Mouse (Mus musculus): ENCODE measurements around the gene Chrm3. TPM values are rescaled to one million over a fixed set of nuclear protein-coding genes. Genes with fewer than 3 reads are reported as not detected.
"Not testable (repeated sequence)": the region's sequence is repeated elsewhere in the genome, so short reads cannot be mapped to it uniquely, and the experiment has no call there.

The Chrm3 gene
- total RNA-seq, 2 experiments from 2014 or later: 1.9 to 5.5 TPM

GRCm38 (mm10) chr13:9898664-9899369 lies 461.8 kb downstream of the Chrm3 start:
- no peak for ATAC-seq (ENCODE audit: poor library complexity, severe bottlenecking)

GRCm38 (mm10) chr13:9897231-9897630 lies 463.4 kb downstream of the Chrm3 start:
- no peak for ATAC-seq (ENCODE audit: poor library complexity, severe bottlenecking)

GRCm38 (mm10) chr13:9895045-9895625 lies 465.5 kb downstream of the Chrm3 start:
- ATAC-seq (ENCODE audit: poor library complexity, severe bottlenecking): peak; percentile 97

- no peak for ATAC-seq (ENCODE audit: poor library complexity, severe bottlenecking)
Measured at GRCm38 (mm10) chr13:9891088-9891487, 469.6 kb downstream of the Chrm3 start.

GRCm38 (mm10) chr13:9890460-9890859 lies 470.2 kb downstream of the Chrm3 start:
- no peak for ATAC-seq (ENCODE audit: poor library complexity, severe bottlenecking)

GRCm38 (mm10) chr13:9889954-9890353 lies 470.7 kb downstream of the Chrm3 start:
- no peak for ATAC-seq (ENCODE audit: poor library complexity, severe bottlenecking)

- ATAC-seq (ENCODE audit: poor library complexity, severe bottlenecking): no peak
Measured at GRCm38 (mm10) chr13:9888284-9888683, 472.4 kb downstream of the Chrm3 start.

GRCm38 (mm10) chr13:9887261-9887660 lies 473.4 kb downstream of the Chrm3 start:
- ATAC-seq (ENCODE audit: poor library complexity, severe bottlenecking): no peak

GRCm38 (mm10) chr13:9886465-9887135 lies 474.0 kb downstream of the Chrm3 start:
- ATAC-seq (ENCODE audit: poor library complexity, severe bottlenecking): no peak

- ATAC-seq (ENCODE audit: poor library complexity, severe bottlenecking): peak; percentile 65
Measured at GRCm38 (mm10) chr13:9882362-9883282, 478.0 kb downstream of the Chrm3 start.

GRCm38 (mm10) chr13:9881930-9882329 lies 478.7 kb downstream of the Chrm3 start:
- ATAC-seq (ENCODE audit: poor library complexity, severe bottlenecking): no peak

GRCm38 (mm10) chr13:9880401-9880800 lies 480.2 kb downstream of the Chrm3 start:
- ATAC-seq (ENCODE audit: poor library complexity, severe bottlenecking): no peak

GRCm38 (mm10) chr13:9878596-9879010 lies 482.0 kb downstream of the Chrm3 start:
- peak; percentile 69 for ATAC-seq (ENCODE audit: poor library complexity, severe bottlenecking)

- peak; percentile 90 for ATAC-seq (ENCODE audit: poor library complexity, severe bottlenecking)
Measured at GRCm38 (mm10) chr13:9873377-9873776, 487.3 kb downstream of the Chrm3 start.

GRCm38 (mm10) chr13:9866161-9866560 lies 494.5 kb downstream of the Chrm3 start:
- ATAC-seq (ENCODE audit: poor library complexity, severe bottlenecking): no peak

GRCm38 (mm10) chr13:9847515-9847914 lies 513.1 kb downstream of the Chrm3 start:
- no peak for ATAC-seq (ENCODE audit: poor library complexity, severe bottlenecking)

GRCm38 (mm10) chr13:9846543-9847434 lies 513.9 kb downstream of the Chrm3 start:
- ATAC-seq (ENCODE audit: poor library complexity, severe bottlenecking): peak; percentile 100

- not testable (repeated sequence) for ATAC-seq (ENCODE audit: poor library complexity, severe bottlenecking)
Measured at GRCm38 (mm10) chr13:9834146-9834679, 526.4 kb downstream of the Chrm3 start.

GRCm38 (mm10) chr13:9826227-9826626 lies 534.4 kb downstream of the Chrm3 start:
- ATAC-seq (ENCODE audit: poor library complexity, severe bottlenecking): peak; percentile 66

Measured in megakaryocyte, adult 5-6 weeks (primary cell).